Mouse (Mus musculus): ENCODE results near the gene Gsap. TPM values are rescaled to one million over a fixed set of nuclear protein-coding genes. Genes with fewer than 3 reads are reported as not detected.

Gsap gene
- polyA plus RNA-seq, 1 experiment from 2014 or later: 44.6 TPM

DNA sequence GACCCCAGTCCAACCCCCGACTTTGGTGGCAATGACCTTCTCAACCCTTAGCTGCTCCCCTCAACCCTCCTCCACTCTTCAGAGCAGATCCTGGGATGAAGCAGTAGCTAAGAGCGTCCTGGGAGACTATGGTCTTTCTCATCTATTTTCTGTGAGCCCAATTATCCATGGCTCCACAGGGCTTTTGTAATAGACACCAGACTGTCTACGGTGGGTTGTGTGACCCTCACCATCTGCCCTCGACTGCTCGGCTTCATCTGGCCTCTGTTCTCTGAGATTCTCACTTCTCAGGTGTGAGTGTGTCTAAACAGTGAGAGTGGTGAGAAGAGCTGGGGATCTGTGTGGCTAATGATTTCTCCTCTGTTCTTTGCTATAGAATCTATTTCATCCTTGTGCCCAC, 121.1 kb downstream of the Gsap start:
- Histone ChIP-seq H3K4me1 (ENCODE audit: insufficient read depth, low read depth, low read length) (no peaks in the 10 kb centered on the region), H3K27me3 (replicated peaks; ENCODE audit: insufficient read depth, low read length) (no peaks in the 10 kb centered on the region), H3K9me3 (ENCODE audit: low read length) (no peaks in the 10 kb centered on the region), H3K9ac (replicated peaks; ENCODE audit: low read depth) (no peak overlapping the region), H3K27ac (ENCODE audit: low read length) (no peak overlapping the region), H3K4me2 (replicated peaks; ENCODE audit: low read depth, low read length) (no peak overlapping the region), H3K4me3 (ENCODE audit: low read depth, low read length) (no peak overlapping the region), H3K36me3 (ENCODE audit: insufficient read depth, low read length) (no peaks in the 10 kb centered on the region)
- WGBS: 88% methylated on average over 5 of the region's 5 CpGs
- TF ChIP-seq EP300 (IDR thresholded peaks at IDR 0.05): no peak
- no peak for TF ChIP-seq CTCF (IDR thresholded peaks at IDR 0.05)
- no peak for DNase-seq (ENCODE audit: low spot score)
- no peak for ATAC-seq

DNA sequence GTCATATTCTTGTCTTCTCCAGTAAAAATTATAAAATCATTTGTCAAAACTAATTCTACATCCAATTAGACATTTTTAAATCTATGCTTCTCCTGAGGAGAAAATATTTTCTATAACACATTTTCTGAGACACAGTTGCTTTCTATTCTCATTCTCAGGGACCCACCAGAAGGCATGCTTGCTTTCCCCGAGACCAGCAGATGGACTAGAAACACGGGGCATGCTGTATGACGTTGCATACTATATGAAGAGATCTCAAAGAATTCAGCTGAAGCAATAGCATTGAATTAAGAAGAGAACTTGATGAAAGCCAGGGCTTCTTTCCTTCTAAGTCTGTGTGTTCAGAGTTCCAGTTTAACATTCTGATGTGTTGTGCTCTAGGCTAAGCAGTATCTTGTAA, 128.6 kb downstream of the Gsap start:
- DNase-seq (ENCODE audit: low spot score) (no peak), ATAC-seq (no peak)
- Histone ChIP-seq H3K4me2 (replicated peaks; ENCODE audit: low read depth, low read length) (no peak overlapping the region), H3K9me3 (ENCODE audit: low read length) (no peaks in the 10 kb centered on the region), H3K4me3 (ENCODE audit: low read depth, low read length) (no peak overlapping the region), H3K9ac (replicated peaks; ENCODE audit: low read depth) (no peak overlapping the region), H3K4me1 (ENCODE audit: insufficient read depth, low read depth, low read length) (no peaks in the 10 kb centered on the region), H3K36me3 (ENCODE audit: insufficient read depth, low read length) (no peaks in the 10 kb centered on the region), H3K27me3 (replicated peaks; ENCODE audit: insufficient read depth, low read length) (no peaks in the 10 kb centered on the region), H3K27ac (ENCODE audit: low read length) (no peak overlapping the region)
- no peak for TF ChIP-seq EP300 (IDR thresholded peaks at IDR 0.05)
- no peak for TF ChIP-seq CTCF (IDR thresholded peaks at IDR 0.05)
- WGBS: 83% methylated on average over 3 of the region's 3 CpGs

DNA sequence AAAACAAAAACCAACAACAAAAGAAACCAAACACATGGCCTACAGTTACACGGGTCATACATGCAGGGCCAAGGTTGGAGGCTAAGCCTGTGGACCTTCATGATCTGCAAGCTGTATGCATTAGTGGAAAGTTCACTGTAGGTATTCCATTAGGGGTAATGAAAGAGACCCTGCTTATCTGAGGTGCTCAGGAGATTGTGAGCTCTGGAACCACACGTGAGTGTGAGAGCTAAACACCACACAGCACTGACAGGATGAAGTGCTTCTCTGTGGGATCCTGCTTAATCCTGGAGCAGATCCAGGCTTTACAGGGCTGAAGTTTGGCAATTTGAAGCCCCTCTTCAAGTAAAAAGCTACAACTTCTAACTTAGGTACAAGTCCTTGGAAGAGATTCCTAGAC, 134.1 kb downstream of the Gsap start:
- Histone ChIP-seq H3K4me2 (replicated peaks; ENCODE audit: low read depth, low read length) (no peak overlapping the region), H3K36me3 (ENCODE audit: insufficient read depth, low read length) (no peaks in the 10 kb centered on the region), H3K9me3 (ENCODE audit: low read length) (no peaks in the 10 kb centered on the region), H3K4me3 (ENCODE audit: low read depth, low read length) (no peak overlapping the region), H3K27ac (ENCODE audit: low read length) (no peak overlapping the region), H3K9ac (replicated peaks; ENCODE audit: low read depth) (no peak overlapping the region), H3K4me1 (ENCODE audit: insufficient read depth, low read depth, low read length) (no peaks in the 10 kb centered on the region), H3K27me3 (replicated peaks; ENCODE audit: insufficient read depth, low read length) (no peaks in the 10 kb centered on the region)
- 69% methylated on average over 2 of the region's 2 CpGs for WGBS
- ATAC-seq (no peak), DNase-seq (ENCODE audit: low spot score) (no peak)
- no peak for TF ChIP-seq CTCF (IDR thresholded peaks at IDR 0.05)
- no peak for TF ChIP-seq EP300 (IDR thresholded peaks at IDR 0.05)

DNA sequence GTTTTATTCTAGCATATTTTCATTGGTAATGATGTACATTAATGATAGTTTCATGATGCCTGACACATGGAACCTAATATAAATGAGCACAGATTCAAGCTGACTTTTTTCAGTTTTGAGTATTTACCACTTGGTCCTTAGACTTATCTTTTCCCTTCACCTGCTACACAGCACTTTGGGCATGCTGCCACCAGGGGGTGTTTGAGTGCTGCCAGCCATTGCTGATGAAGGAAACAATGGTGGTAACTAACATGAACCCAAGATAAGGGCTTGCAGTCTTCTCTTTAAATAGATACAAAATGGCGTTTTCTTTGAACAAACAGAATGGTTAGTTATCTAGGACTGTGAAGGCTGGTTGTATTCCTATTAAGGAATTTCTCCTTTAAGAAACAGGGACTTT, 140.4 kb downstream of the Gsap start:
- ATAC-seq (no peak), DNase-seq (ENCODE audit: low spot score) (peak; percentile 58)

DNA sequence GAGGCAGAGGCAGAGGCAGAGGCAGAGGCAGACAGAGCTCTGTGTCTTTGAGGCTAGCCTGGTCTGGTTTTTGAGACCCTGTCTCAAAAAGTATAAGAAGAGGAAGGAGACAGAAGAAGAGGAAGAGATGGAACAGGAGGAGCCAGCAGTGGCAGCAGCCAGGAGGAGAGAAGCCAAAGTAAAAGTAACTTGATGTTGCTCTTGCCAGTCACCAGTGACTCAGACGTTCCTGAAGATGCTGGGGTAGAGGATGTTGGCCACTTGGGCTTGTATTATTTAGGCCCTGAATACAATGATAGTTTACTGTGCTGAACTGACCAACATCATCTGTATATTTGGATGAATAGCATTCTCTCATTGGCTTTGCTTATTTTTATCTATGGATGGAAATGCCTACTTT, 142.5 kb downstream of the Gsap start:
- H3K4me3 ChIP-seq (ENCODE audit: low read depth, low read length): no peak overlapping the region
- no peaks in the 10 kb centered on the region for H3K36me3 ChIP-seq (ENCODE audit: insufficient read depth, low read length)
- TF ChIP-seq EP300 (IDR thresholded peaks at IDR 0.05): no peak
- ATAC-seq (no peak), DNase-seq (ENCODE audit: low spot score) (no peak)
- WGBS: 80% methylated on average over 1 of the region's 1 CpGs
- no peak overlapping the region for H3K27ac ChIP-seq (ENCODE audit: low read length)
- no peaks in the 10 kb centered on the region for H3K27me3 ChIP-seq (replicated peaks; ENCODE audit: insufficient read depth, low read length)
- H3K9me3 ChIP-seq (ENCODE audit: low read length): no peaks in the 10 kb centered on the region
- no peaks in the 10 kb centered on the region for H3K4me1 ChIP-seq (ENCODE audit: insufficient read depth, low read depth, low read length)
- no peak overlapping the region for H3K9ac ChIP-seq (replicated peaks; ENCODE audit: low read depth)
- H3K4me2 ChIP-seq (replicated peaks; ENCODE audit: low read depth, low read length): no peak overlapping the region

More for the DNA sequence above, 140.4 kb downstream of the Gsap start:
- H3K4me3 ChIP-seq (ENCODE audit: low read depth, low read length): no peak overlapping the region
- 19% methylated on average over 1 of the region's 1 CpGs for WGBS
- H3K9ac ChIP-seq (replicated peaks; ENCODE audit: low read depth): no peak overlapping the region
- no peaks in the 10 kb centered on the region for H3K9me3 ChIP-seq (ENCODE audit: low read length)
- H3K27me3 ChIP-seq (replicated peaks; ENCODE audit: insufficient read depth, low read length): no peaks in the 10 kb centered on the region
- H3K4me1 ChIP-seq (ENCODE audit: insufficient read depth, low read depth, low read length): no peaks in the 10 kb centered on the region
- H3K27ac ChIP-seq (ENCODE audit: low read length): no peak overlapping the region
- no peak overlapping the region for H3K4me2 ChIP-seq (replicated peaks; ENCODE audit: low read depth, low read length)
- no peaks in the 10 kb centered on the region for H3K36me3 ChIP-seq (ENCODE audit: insufficient read depth, low read length)
- peak; percentile 80 for TF ChIP-seq CTCF (IDR thresholded peaks at IDR 0.05)
- TF ChIP-seq EP300 (IDR thresholded peaks at IDR 0.05): no peak

DNA sequence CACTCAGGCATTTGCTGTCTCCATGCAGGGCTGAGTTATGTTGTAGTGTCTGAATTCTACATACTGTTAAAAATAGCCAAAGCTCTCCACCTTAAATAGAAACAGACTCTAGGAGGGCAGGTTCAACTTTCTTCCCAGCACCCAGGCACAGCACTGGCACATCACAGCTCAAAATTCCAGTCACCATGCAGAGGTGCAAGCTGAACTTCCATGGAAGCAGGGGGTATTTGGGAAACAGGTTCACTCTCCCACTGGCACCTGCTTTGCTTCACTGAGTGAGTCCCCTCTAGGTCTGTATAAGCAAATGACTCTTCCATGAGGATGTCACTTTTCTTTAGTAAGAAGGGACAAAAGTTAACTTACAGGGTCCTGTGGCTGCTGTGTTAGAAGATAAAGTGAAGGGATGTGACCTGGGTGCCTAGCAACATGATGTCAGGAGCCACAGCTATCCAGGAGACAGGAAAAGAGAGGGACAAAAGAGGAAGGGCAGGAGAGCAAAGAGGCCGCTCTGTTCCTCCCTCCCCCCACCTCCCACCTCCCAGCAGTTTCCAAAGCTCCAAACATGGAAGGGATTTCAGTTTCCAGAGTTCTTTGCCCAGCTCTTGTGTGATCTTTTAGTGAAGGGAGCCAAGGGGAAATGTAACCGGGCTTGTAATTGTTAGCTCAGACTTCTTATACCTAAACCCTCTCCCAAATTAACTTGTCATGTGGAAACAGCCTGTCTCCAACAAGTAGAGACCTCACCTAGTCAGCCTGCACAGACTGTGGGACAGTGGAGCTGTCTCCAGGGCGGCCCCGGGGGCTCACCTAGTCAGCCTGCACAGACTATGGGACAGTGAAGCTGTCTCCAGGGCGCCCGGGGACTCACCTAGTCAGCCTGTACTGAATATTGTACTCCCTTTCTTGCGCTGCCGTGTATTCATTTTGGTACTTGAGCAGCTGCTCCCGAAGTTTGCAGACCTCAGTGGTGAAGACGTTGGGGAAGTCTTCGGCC, 143.9 kb downstream of the Gsap start:
- H3K36me3 ChIP-seq (ENCODE audit: insufficient read depth, low read length): no peaks in the 10 kb centered on the region
- no peak overlapping the region for H3K4me2 ChIP-seq (replicated peaks; ENCODE audit: low read depth, low read length)
- H3K9me3 ChIP-seq (ENCODE audit: low read length): no peaks in the 10 kb centered on the region
- no peaks in the 10 kb centered on the region for H3K4me1 ChIP-seq (ENCODE audit: insufficient read depth, low read depth, low read length)
- no peaks in the 10 kb centered on the region for H3K27me3 ChIP-seq (replicated peaks; ENCODE audit: insufficient read depth, low read length)
- no peak overlapping the region for H3K27ac ChIP-seq (ENCODE audit: low read length)
- H3K4me3 ChIP-seq (ENCODE audit: low read depth, low read length): no peak overlapping the region
- no peak for ATAC-seq
- 52% methylated on average over 11 of the region's 11 CpGs for WGBS
- H3K9ac ChIP-seq (replicated peaks; ENCODE audit: low read depth): no peak overlapping the region
- TF ChIP-seq EP300 (IDR thresholded peaks at IDR 0.05) (no peak), CTCF (IDR thresholded peaks at IDR 0.05) (no peak)
- no peak for DNase-seq (ENCODE audit: low spot score)

Measured in lung, postnatal 0 days (tissue).